Mouse (Mus musculus): ENCODE measurements at regions not wholly inside any gene's neighbourhood (a gene's known extent, or its start where the extent isn't known, plus 50 kb on each side); places are given as distances from the start of the nearest gene placed in this dataset.

DNA sequence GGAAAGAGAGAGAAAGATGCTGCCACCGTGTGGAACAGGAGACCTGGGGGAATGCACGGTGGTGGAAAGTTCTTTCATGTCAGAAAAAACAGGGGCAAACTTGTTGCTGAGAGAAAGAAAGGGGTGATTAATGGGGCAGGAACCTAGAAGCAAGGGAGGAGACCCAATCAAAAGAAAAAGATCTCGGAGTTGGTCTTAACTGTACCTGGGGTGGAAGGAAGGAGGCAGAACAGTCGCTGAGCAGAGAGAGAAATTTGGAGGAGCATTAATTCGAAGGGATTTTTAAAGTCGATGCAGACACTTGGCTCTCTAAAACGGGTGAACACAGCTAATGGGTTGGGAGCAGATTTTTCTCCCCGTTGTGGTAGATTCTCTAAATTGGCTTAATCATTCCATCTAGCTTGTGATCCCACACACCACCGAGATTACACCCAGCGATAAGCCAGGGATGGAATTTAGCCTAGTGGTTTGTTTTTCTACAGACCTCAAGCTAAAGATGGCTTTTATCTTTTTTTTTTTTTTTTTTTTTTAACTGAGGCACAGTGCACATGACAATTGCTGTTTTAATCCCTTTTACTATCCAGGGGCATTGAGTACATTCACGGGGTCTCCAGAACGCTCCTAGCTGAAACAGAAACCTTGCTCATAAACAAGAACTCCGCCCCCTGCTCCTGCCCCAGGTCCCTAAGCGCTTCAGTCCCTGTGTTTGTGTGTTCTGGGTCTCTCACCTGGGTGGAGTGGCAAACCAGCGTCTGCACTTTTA is 73.1 kb upstream of the Cpm start:
- DNase-seq (ENCODE audit: low read depth, low spot score) = no peak

DNA sequence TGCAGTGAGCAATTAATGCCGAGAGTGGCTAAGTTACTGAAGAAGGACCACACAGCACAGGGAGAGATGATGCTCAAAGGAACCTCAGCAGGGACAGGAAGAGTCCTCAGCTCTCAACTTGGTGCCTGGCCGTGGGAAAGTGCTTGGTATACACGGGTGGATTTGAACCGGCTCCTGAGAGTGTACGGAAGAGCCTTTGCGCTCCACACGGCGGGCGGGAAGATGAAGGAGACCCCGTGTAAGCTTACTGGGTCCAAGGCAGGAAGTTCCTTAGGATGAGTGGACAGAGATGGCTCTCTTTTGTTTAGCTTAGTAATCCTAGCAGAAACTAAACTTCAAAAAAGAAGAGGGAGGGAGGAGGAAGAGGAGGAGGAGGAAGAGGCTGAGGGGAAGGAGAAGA is 73.8 kb upstream of the Cpm start:
- no peak for DNase-seq (ENCODE audit: low read depth, low spot score)

DNA sequence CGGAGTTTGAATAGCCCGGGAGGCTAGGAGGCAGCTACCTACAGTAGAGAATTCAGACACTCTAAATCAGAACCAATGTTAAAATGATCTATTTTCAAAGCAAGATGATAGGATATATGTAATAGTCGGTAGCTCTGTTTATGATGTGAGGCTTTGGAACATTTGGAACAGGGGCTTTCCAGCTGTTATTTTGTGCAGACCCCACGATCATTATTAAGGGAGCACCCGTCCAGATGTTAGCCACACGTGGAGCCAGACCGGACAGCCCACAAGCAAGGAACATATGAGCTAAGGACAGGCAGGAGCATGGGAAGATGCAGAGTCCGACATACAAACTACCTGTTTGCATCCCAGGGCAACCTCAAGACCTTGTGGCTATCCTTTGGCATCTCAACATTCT is 74.3 kb upstream of the Cpm start:
- no peak for DNase-seq (ENCODE audit: low read depth, low spot score)

DNA sequence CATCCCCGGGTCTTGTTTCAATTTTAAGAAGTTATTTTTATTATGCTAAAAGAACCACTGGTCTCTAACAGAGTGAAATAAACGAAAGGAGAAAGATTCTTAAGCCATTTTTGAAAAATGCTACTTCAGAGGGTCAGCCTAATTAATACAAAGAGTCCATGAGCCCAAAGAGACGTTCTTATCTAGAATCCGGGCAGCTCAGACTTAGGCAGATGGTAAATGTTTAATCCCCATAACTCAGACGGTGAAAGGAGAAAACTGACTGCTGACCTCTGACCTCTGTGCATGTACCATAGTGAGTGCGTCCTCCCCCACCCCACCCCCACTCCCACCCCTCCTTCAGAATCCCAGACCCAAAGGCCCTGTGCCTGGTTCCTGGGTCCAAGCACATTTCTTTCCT is 74.8 kb upstream of the Cpm start:
- DNase-seq (ENCODE audit: low read depth, low spot score) = no peak

DNA sequence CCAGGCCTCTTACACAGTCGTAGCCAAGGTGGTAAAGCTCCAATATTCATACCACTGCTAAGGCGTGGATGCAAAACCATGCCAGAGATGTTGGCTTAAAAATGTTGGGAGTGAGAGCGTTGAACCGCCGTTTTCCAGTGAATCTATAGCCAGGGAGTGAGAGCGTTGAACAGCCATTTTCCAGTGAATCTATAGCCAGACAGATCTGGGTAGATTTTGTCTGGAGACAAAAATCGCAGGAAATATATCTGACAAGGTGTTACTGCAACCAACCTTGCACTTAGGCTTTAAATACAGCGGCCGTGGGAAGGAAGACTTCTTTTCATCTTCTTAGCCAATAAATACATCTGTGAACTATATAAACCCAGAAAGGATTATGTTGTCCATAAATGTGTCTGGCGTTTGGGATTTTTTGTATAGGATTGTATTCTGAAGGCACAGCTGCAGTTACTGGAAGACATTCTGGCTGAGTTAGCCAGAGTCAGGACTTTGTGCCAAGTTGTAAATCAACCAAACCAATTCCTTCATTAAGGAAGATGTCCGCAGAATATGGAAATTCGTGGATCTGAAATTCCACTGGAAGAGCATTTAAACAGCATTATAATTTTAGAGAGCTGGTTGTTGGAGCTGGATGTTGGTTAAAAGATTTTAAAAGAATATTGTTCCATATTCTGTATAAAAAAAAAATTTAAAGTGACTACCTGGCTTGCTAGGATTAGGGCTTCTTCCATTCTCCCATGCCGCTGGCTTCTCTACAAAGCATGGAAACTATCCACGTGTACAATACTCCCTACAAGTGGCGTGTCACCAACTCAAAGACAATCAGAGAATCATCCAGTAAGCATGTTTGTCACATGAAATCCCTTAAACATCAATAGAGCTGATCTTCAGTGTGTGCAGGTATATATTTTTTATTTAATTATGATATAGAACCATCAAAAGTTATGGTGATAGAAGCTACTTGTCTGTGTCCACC is 75.8 kb upstream of the Cpm start:
- no peak for DNase-seq (ENCODE audit: low read depth, low spot score)

DNA sequence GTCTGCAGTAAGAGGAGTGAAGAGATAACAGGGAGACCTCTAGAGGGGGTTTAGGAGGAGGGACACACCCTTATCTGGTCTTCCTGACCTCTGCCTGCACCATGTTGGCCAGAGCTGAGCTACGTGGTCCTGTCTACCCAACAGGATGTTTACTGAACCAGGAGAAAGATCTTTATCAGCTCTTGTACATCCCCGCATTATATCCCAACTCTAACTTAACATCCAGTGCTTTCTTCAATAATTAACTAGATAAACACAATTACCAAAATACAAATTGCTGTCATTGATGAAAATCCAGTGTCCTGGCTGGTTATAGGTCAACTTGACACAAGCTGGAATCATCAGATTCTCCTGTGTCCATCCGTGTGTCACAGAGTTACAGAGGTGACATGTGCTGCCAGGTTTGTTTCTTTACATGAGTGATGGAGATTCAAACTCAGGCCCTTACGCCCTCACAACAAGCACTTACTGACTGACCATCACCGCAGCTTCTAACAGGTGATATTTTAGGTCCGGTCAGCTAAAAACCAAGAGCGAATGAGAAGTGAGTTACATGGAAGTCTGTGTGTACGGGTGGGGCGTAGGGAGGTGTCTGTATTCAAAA is 77.1 kb upstream of the Cpm start:
- no peak for DNase-seq (ENCODE audit: low read depth, low spot score)

DNA sequence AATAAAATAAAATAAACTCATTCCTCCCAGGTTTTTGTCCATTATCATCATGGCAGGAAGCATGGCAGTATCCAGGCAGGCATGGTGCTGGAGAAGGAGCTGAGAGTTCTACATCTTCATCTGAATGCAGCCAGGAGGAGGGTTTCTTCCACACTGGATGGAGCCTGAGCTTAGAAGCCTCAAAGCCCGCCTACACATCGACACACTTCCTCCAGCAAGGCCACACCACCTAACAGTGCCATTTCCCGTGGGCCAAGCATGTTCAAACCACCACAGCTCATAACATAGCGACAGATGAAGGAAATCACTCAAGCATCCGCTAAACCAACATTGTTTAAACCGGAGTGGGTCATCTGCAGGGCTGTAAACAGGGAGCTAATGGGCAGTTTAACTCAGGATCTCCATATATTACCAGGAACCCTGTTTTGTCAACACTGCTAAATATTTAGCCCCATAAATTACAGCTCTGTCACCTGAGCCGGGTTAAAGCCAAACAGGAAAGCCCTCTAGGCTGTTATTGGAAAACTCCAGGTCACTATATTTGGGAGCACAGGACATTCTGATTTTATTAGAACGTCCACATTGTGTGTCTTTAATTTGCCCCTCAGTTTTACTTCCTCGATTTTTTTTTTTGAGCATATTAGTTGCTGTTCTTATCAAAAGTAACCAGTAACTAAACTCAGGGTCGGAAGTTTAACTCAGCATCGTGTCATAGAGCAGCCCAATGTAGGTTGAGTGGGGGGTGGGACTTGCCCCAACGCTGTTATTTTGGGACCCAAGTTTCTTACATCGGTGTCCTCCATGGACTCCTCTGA is 77.9 kb upstream of the Cpm start:
- DNase-seq (ENCODE audit: low read depth, low spot score) = no peak

DNA sequence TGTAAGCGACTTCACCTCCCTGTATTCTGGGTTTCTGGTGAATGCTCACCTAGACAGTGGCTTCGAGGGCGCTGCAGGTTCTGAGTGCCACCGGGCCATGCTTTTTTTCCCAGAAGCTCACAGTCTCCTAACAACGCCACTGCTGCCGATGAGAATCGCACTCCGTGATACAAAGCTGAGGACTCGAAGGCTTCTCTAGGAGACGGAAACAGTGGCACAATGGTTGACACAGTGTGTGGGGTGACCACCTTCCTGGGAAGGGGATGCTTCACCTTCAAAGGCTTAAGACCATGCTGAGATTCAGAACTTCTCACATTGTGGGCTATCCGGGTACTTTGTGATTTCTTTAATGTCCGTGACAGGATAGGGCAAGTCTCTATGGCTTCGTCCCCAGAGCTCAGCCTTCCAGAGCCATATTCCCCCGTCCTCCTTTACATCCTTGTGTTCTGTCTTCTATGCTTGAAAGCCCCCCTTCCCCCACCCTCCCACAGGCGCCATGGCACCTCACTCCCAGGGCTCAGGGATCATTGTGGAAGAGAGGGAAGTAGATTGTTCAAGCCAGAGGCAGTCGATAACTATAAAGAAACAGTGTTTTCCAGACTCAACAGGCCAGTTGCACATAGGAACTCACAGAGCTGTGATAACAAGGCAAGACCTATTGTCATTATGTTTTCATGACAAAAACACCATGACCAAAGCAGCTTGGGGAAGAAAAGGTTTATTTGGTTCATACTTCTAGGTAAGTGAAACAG is 79.3 kb upstream of the Cpm start:
- DNase-seq (ENCODE audit: low read depth, low spot score) = no peak

DNA sequence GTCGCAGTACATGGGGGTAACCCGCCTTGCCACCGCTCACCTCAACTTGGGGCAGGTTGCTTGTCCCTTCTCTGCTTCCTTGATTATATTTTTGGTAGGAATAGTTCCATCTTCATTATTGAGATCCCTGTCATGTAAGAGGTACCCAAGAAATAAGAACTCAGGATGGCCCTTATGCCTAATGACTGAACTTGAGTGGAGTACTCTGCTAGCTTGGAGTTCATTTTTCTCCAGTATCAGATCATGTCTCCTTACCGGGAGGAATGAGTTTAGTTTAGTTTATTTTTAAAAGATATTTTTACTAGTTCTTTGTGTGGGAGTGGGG is 79.8 kb upstream of the Cpm start:
- no peak for DNase-seq (ENCODE audit: low read depth, low spot score)

DNA sequence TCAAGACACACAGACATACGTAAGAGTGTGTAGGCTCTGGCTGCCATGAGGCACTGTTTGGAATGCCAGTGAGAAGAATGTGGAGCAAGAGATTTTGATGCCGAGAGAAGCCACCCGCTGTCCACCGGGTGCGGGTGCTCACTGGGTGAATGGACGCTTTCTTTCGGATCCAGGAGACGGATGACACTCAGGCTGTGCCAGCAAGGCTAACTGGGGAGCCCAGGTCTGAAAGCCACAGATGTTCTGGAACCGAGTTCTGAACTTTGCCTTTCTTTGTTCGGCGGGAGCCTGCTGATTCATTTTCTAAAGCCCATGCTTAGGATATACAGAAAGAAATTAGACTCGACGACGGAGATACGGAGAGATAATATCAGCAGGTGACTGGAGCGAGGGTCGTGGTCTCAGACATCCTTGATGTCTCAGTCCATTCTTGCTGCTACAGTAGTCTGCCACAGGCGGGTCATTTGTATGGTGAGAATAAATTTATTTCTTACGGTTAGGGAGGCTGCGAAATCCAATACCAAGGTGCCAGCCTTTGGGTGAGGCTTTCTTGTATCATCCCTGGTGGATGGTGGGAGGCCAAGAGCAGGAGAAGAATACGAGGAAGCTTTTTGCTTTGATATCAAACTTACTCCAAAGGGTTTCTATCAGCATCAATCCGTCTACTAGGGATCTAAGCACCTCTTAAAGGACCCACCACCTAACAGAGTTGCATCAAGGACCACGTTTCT is 80.4 kb upstream of the Cpm start:
- no peak for DNase-seq (ENCODE audit: low read depth, low spot score)

DNA sequence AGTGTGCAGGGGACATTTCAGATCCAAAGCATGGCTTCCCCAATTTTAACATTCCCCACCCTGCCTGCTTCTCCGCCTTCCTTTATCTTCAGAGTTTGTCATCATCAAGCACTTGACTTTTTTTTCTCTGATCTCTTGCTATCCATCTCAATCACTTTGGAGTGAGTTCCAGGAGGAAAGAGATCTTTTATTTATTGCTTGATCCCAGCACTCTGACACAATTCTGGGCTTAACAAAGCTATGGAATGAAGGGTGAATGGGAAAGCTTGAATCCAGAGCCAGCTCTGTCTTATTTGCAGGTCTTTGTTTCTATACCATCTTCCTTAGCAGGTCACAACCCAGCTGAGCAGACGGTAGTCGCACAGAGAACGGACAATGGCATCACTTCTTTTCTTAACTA is 81.0 kb upstream of the Cpm start:
- no peak for DNase-seq (ENCODE audit: low read depth, low spot score)

DNA sequence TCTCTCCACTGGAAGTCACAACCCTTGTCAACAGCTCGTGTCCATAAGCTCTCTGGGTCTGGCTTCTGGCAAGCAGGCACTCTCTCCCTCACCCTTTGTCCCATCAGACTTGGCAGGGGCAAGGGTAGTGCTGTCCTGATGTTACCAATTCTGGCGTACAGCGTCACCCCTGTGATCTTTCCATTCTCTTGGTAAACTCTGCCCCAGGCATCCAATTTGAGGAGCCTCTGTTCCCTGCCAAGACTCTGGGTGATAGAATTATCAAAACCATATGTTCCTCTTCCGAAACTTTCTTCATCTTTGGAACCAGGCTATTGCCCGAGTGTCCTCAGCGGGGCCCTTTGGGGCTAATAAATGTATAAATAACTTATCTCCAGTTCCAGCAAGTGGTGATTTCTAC is 82.0 kb upstream of the Cpm start:
- no peak for DNase-seq (ENCODE audit: low read depth, low spot score)

DNA sequence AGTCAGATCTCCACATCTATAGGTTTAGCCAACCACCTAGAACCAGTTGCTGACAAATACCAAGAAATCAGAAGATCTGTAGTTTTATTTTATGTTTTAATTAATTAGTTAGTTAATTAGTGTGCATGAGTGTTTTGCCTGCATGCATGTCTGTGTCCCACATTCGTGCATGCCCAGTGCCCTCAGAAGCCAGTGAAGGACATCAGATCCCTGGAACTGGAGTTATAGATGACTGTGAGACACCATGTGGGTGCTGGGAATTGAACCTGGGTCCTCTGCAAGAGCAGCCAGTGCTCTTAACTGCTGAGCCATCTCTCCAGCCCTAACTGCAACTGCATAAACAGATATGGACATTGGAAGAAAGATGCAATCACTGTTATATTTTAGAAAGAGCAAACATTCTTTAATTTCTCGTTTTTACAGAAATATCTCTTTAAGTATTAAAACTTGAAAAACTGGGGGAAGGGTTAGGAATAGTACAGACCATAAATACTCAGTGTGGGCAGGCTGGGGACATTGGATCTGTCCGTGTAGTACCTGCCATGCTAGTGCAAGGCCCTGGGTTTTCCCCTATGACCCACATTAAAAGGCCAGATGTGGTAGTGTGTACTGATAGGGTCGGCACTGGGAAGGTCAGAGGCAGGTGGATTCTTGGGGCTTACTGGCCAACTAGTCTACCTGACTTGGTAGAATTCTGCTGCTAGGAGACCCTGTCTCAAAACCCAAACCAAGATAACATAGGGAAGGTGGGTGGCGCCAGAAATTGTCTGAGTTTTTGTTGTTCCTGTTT is 83.3 kb upstream of the Cpm start:
- DNase-seq (ENCODE audit: low read depth, low spot score) = no peak

DNA sequence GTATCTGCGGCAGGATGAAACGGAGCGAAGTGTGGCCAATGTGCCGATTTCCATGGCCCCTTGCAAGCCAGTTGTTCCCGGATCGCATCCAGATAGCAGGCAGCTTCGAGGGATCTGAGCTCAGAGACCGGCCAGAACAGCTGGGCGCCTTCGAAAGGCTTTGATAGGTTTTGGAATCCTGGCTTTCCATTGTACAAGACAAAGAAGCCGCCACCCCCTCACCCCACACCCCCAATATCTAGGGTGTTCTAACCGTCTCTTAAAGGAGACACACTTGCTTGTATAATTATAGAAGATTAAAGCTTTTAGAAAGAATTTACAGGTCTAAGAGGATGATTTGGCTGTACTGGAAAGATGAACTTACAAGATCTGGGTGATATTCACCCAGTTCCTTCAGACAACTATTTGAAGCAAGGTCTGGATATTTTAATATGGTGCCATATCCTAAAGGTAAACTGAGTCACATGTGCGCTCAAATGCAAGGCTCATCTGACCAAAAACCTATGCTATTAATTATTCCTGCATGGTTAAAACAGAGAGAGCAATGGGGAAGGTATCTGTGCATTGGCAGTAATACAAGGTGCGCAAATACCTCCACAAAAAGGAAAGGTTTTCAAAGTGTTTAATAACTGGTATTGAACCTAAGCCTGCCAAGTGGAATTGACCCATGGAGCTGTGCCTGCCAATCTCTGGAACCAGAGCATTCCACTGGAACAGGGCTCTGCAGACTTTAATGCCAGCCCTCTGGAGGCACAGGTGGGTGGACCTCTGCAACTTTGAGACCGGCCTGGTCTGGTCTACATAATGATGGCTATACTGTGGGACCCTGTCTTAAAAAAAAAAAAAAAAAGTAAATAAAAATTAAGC is 84.4 kb upstream of the Cpm start:
- no peak for DNase-seq (ENCODE audit: low read depth, low spot score)

DNA sequence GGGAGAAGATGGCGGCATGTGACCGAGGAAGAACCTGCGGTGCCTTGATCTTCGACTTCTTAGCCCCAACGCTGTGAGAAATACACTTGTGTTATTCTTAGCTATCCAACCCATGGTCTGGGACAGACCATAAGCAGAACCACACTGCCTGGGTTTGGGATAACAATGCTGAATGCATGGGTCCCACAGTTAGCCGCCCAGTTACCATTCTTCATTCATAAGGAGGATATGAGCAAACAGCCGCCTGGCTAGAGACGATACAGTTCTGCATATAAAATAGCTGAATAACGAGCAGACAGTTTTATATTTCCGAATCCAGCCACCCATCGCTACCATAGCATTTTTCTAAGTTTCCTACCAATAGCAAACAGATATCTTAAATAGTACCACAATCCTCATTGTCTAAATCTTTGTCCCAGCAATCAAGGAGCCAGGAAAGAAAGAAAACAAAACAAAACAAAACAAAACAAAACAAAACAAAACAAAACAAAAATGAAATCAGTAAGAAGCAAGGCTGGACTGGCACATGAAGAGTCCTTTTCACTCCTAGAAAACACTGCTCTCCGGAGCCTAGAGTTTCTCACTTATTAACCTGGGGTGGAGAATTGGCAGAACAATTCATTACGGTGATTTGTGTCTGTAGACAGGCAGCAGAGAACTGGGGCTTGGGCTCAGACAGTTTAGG is 85.2 kb upstream of the Cpm start:
- DNase-seq (ENCODE audit: low read depth, low spot score) = no peak

DNA sequence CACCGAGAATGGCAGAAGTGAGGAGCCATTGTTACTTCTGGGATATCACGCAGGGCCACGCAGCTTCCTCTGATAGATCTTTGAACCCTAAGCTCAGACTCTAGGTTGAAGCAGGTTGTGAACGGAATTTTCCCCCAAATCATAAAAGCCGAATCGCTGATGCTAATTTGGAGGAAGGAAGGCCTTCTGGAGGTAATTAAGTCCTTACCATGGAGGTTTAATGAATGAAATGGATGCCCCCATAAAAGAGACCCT is 85.7 kb upstream of the Cpm start:
- DNase-seq (ENCODE audit: low read depth, low spot score) = no peak

DNA sequence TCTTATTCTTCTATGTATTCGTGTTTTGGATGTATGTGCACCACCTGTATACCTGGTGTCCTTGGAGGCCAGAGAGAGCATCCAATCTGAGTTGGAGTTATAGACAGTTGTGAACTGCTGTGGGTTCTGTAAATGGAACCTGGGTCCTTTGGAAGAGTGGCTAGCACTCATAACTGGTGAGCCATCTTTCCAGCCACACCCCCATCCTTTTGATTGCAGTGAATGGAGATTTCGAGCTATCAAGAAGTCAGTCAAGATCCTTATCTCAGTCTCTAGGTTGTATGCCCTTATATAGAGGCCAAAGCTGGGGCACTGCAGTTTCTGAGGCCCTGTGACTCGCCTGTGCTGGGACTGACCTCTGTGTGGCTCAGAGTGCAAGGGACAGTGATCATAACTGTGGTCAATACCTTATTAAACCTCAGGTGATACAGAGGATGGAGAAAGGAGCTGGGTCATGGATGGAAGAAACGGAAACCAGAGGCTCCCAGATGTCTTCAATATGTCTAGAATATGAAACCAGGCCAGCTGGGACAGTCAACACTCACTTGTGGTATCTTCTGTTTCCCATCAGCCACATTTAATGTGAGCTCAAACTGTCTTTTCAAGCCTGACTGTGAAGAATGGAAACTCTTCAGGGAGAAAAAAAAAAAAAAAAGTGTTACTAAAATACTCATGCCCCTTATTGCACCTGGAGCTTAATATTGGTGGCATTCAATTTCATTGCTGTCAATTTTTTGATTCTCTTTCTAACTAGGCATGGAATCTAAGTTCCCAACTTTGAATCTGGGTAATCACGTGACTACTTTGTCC is 86.2 kb upstream of the Cpm start:
- DNase-seq (ENCODE audit: low read depth, low spot score) = no peak

DNA sequence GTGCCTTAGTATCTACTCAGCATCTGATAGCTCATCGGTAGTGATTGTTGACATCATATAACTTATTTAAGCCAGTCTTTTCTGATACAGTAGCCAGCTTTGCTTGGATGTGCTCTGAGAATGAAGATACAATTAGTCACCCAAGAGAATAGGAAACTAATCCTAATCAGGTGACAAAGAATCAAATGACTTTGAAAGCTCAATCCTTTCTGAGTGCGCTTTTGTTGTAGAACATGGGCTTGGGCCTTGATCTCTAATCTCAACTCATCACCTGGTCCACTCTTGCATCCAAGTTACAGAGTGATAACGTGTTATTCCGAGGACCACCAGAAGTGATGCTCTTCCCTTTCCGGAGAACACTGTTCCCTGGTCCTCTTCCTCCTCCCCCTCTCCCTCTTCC is 86.9 kb upstream of the Cpm start:
- no peak for DNase-seq (ENCODE audit: low read depth, low spot score)

Data from ZHBTc4 (cell line).